Mouse (Mus musculus): ENCODE measurements at regions not wholly inside any gene's neighbourhood (a gene's known extent, or its start where the extent isn't known, plus 50 kb on each side); places are given as distances from the start of the nearest gene placed in this dataset. TPM values are rescaled to one million over a fixed set of nuclear protein-coding genes. Genes with fewer than 3 reads are reported as not detected.

GRCm38 (mm10) chr5:13965901-13966300 lies 59.2 kb upstream of the Sema3e start:
- WGBS = 54% methylated on average over 2 of the region's 2 CpGs
- no peaks in the 10 kb centered on the region for H3K27me3 ChIP-seq (ENCODE audit: control insufficient read depth, insufficient read depth, low read length)
- no peak overlapping the region for H3K9ac ChIP-seq (ENCODE audit: low read depth, low read length)
- H3K27ac ChIP-seq (ENCODE audit: low read depth, low read length) = no peak overlapping the region
- ATAC-seq (ENCODE audit: low FRiP score, low TSS enrichment) = no peak
- H3K4me3 ChIP-seq (ENCODE audit: low read length) = no peak overlapping the region
- no peak overlapping the region for H3K4me2 ChIP-seq (replicated peaks; ENCODE audit: low read depth, low read length)
- H3K4me1 ChIP-seq (ENCODE audit: control insufficient read depth, insufficient read depth, low read length) = no peaks in the 10 kb centered on the region
- H3K36me3 ChIP-seq (ENCODE audit: control insufficient read depth, insufficient read depth, low read length) = no peaks in the 10 kb centered on the region
- no peaks in the 10 kb centered on the region for H3K9me3 ChIP-seq (ENCODE audit: control insufficient read depth, low read length)

- Histone ChIP-seq H3K4me1 (ENCODE audit: control insufficient read depth, insufficient read depth, low read length) (no peaks in the 10 kb centered on the region), H3K4me2 (replicated peaks; ENCODE audit: low read depth, low read length) (no peak overlapping the region), H3K9ac (ENCODE audit: low read depth, low read length) (no peak overlapping the region), H3K4me3 (ENCODE audit: low read length) (no peak overlapping the region), H3K9me3 (ENCODE audit: control insufficient read depth, low read length) (no peaks in the 10 kb centered on the region), H3K27ac (ENCODE audit: low read depth, low read length) (no peak overlapping the region), H3K27me3 (ENCODE audit: control insufficient read depth, insufficient read depth, low read length) (no peaks in the 10 kb centered on the region), H3K36me3 (ENCODE audit: control insufficient read depth, insufficient read depth, low read length) (no peaks in the 10 kb centered on the region)
- ATAC-seq (ENCODE audit: low FRiP score, low TSS enrichment) = no peak
- WGBS = 57% methylated on average over 3 of the region's 3 CpGs
Measured at GRCm38 (mm10) chr5:13974664-13975063, 50.4 kb upstream of the Sema3e start.

Small RNAs in the stretch of these regions (microRNA-seq; reads per million reads assigned to microRNA genes)
- not detected for gene Gm24054

Data from kidney, embryonic 14.5 days (tissue).